Mouse (Mus musculus) lung, embryonic 15.5 days (tissue): ENCODE measurements around the gene Frmd4a. TPM values are rescaled to one million over a fixed set of nuclear protein-coding genes. Genes with fewer than 3 reads are reported as not detected.

Source experiments
- ATAC-seq: fragments of 200-750 bp; cut with Nextera tagmentation; 2 replicates; pipeline ENCODE4 v1.8.0; 2017; ENCODE audit warnings: moderate number of reproducible peaks, borderline replicate concordance; ENCODE audit not compliant: low FRiP score, low TSS enrichment; ENCODE audit errors: extremely low read depth
- H3K27ac ChIP-seq: fragments of 300-500 bp; sonication (generic); 2 replicates; pipeline ENCODE4 v1.5.1; 2015; ENCODE audit warnings: moderate library complexity, mild to moderate bottlenecking, inconsistent platforms
- H3K27me3 ChIP-seq: fragments of 300-500 bp; sonication (generic); 2 replicates; pipeline ENCODE4 v1.6.1; 2015; ENCODE audit warnings: inconsistent platforms
- H3K36me3 ChIP-seq: fragments of 300-500 bp; sonication (generic); 2 replicates; pipeline ENCODE4 v1.6.1; 2015; ENCODE audit warnings: inconsistent platforms
- H3K4me1 ChIP-seq: fragments of 300-500 bp; sonication (generic); 2 replicates; pipeline ENCODE4 v1.6.1; 2015; ENCODE audit warnings: inconsistent platforms
- H3K4me2 ChIP-seq: fragments of 300-500 bp; sonication (generic); 2 replicates; pipeline ENCODE4 v1.6.1; 2015; ENCODE audit warnings: inconsistent platforms, mild to moderate bottlenecking, moderate library complexity
- H3K4me3 ChIP-seq: fragments of 300-500 bp; sonication (generic); 2 replicates; pipeline ENCODE4 v1.5.1; 2015; ENCODE audit warnings: mild to moderate bottlenecking, inconsistent platforms
- H3K9ac ChIP-seq: fragments of 300-500 bp; sonication (generic); 2 replicates; pipeline ENCODE4 v1.6.1; 2015; ENCODE audit warnings: inconsistent platforms
- H3K9me3 ChIP-seq: fragments of 300-500 bp; sonication (generic); 2 replicates; pipeline ENCODE4 v1.6.1; 2016; ENCODE audit warnings: inconsistent platforms
- WGBS: fragments of 180-500 bp; shearing (Covaris S2); methylation state at CpG from one replicate; pipeline ENCODE4 v1.1.7; 2015; 5-methylcytosine and 5-hydroxymethylcytosine counted together
- polyA plus RNA-seq: library from polyadenylated mRNA; unstranded; fragments of >200 nt; fragmentation: Nextera tagmentation; extraction: Ambion mirVana; gene quantifications from 2 replicates; pipeline ENCODE4 v1.2.1, GENCODE M21; 2015

The Frmd4a gene
- polyA plus RNA-seq, 1 experiment from 2014 or later = 33.5 TPM

DNA sequence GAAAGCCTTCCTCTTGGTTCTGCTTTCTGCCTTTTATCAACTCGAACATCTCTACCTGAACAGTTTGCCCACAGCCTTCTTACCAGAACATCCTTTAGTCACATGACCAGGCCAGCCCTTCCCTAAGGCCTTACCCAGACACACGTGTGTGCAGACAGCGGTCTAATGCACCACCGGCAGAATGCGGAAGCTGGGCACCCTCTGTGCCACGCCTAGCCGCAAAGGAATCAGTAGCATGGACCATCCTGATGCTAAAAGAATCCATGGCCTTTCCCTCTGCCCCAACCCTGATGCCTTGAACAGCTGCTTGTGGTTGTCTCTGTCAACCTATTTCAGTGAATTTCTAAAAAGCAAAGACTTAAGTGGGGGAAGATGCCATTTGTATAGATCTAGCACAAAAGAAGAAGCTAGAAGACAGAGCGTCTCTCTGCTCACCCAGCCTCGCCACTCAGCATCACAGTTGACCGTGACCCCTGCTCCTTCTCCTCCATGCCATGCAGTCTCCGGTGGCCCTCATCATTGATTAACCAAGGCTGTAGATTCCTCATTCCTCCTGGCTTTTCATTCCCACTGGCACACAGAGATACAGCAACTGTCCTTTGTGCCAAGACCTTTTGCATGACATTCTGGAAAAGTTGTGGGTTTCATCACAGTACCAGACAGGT lies 514.1 kb downstream of the Frmd4a start:
- WGBS = 91% methylated on average over 11 of the region's 11 CpGs
- no peak overlapping the region for H3K27ac ChIP-seq
- H3K9ac ChIP-seq = no peak overlapping the region
- no peaks in the 10 kb centered on the region for H3K9me3 ChIP-seq
- peaks cover 7% of the 10 kb centered on the region; the same call in 1 of the 2 replicates for H3K36me3 ChIP-seq
- no peak overlapping the region for H3K4me3 ChIP-seq
- no peak for ATAC-seq
- no peak overlapping the region for H3K4me2 ChIP-seq
- H3K4me1 ChIP-seq = peaks cover 7% of the 10 kb centered on the region
- no peaks in the 10 kb centered on the region for H3K27me3 ChIP-seq

DNA sequence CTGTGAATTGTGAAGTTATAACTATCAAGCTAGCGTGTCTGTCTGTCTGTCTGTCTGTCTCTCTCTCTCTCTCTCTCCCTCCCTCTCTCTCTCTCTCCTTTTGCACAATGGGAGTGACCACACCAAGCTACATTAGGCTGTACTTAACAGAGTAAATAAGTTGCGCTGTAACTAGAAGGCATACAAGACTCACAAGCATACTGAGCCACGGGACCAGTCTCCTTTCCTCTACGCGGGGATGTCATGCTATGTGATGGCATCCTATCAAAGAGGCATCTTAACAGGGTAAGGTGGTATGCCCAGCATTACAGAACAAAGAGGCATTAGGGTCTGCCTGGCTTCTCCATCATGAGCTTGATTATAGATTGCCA lies 514.7 kb downstream of the Frmd4a start:
- WGBS = 94% methylated on average over 5 of the region's 5 CpGs
- ATAC-seq = no peak
- H3K36me3 ChIP-seq = peaks cover 9% of the 10 kb centered on the region
- H3K4me2 ChIP-seq = no peak overlapping the region
- H3K4me1 ChIP-seq = peaks cover 7% of the 10 kb centered on the region
- H3K9me3 ChIP-seq = no peaks in the 10 kb centered on the region
- H3K27me3 ChIP-seq = no peaks in the 10 kb centered on the region
- no peak overlapping the region for H3K4me3 ChIP-seq
- H3K27ac ChIP-seq = no peak overlapping the region
- no peak overlapping the region for H3K9ac ChIP-seq

- no peak for ATAC-seq
- Histone ChIP-seq H3K36me3 (peaks cover 10% of the 10 kb centered on the region), H3K27me3 (no peaks in the 10 kb centered on the region)
These were observed 515.4 kb downstream of the Frmd4a start for GRCm38 (mm10) chr2:4532945-4533344.

DNA sequence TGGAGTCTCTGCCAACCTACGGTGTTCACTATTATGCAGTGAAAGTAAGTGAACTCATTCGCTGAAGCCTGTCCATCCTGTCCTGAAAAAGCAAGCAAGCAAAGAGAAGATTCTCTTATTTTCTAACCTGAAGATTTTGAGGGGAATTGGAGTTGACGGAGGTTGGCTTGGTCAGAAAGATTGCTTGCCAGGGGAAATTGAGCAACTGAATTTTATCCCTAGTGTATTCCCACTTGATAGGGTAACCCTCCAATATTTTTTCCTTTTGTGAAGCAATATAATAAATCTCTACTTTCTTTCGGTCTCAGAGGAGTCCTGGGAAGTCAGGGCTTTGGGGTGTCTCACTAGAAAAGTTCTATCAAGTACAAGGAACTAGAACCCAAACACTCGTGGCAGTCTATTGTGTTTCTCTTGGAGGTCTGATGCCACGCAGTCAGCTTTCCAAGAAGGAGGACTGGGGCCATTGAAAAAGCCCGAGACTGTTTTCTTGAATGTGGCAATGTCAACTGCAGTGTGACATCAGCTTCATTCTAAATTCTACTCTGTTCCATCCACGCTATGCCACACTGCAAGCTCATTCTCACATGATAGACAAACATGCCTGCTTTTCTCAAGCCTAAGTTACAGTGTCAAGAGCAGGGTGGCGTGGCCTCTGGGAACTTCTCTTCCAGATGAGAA lies 517.8 kb downstream of the Frmd4a start:
- no peak for ATAC-seq
- H3K27ac ChIP-seq = no peak overlapping the region
- 86% methylated on average over 9 of the region's 9 CpGs for WGBS

More at GRCm38 (mm10) chr2:4532945-4533344, 515.4 kb downstream of the Frmd4a start:
- no peak overlapping the region for H3K27ac ChIP-seq
- H3K4me3 ChIP-seq = no peak overlapping the region
- H3K9ac ChIP-seq = no peak overlapping the region
- H3K4me2 ChIP-seq = no peak overlapping the region
- WGBS = 91% methylated on average over 6 of the region's 6 CpGs
- no peaks in the 10 kb centered on the region for H3K9me3 ChIP-seq
- peaks cover 7% of the 10 kb centered on the region for H3K4me1 ChIP-seq

GRCm38 (mm10) chr2:4541330-4541729 lies 523.8 kb downstream of the Frmd4a start:
- peaks cover 10% of the 10 kb centered on the region; the same call in 1 of the 2 replicates for H3K4me1 ChIP-seq
- H3K9ac ChIP-seq = no peak overlapping the region
- H3K36me3 ChIP-seq = peaks cover 7% of the 10 kb centered on the region; the same call in 1 of the 2 replicates
- no peak for ATAC-seq
- H3K9me3 ChIP-seq = no peaks in the 10 kb centered on the region
- no peaks in the 10 kb centered on the region for H3K27me3 ChIP-seq
- H3K4me2 ChIP-seq = no peak overlapping the region
- no peak overlapping the region for H3K4me3 ChIP-seq
- 65% methylated on average over 4 of the region's 4 CpGs for WGBS
- no peak overlapping the region for H3K27ac ChIP-seq

More for the DNA sequence above, 517.8 kb downstream of the Frmd4a start:
- Histone ChIP-seq H3K4me1 (no peaks in the 10 kb centered on the region), H3K9me3 (no peaks in the 10 kb centered on the region), H3K4me3 (no peak overlapping the region), H3K4me2 (no peak overlapping the region), H3K27me3 (no peaks in the 10 kb centered on the region), H3K36me3 (peaks cover 13% of the 10 kb centered on the region), H3K9ac (no peak overlapping the region)

- Histone ChIP-seq H3K4me1 (peaks cover 10% of the 10 kb centered on the region; the same call in 1 of the 2 replicates), H3K27ac (no peak overlapping the region), H3K36me3 (peaks cover 6% of the 10 kb centered on the region; the same call in 1 of the 2 replicates), H3K9ac (no peak overlapping the region), H3K9me3 (no peaks in the 10 kb centered on the region), H3K4me3 (no peak overlapping the region), H3K27me3 (no peaks in the 10 kb centered on the region), H3K4me2 (no peak overlapping the region)
- 47% methylated on average over 11 of the region's 11 CpGs for WGBS
- ATAC-seq = no peak
These were observed 524.5 kb downstream of the Frmd4a start for GRCm38 (mm10) chr2:4541844-4542628.

GRCm38 (mm10) chr2:4542629-4543416 lies 525.3 kb downstream of the Frmd4a start:
- WGBS = 64% methylated on average over 11 of the region's 11 CpGs
- 0 out of 2 replicates have a peak, but pooled peaks have one; percentile 6 for ATAC-seq
- H3K4me1 ChIP-seq = peaks cover 10% of the 10 kb centered on the region; the same call in 1 of the 2 replicates
- H3K4me2 ChIP-seq = no peak overlapping the region
- no peak overlapping the region for H3K4me3 ChIP-seq
- no peak overlapping the region for H3K9ac ChIP-seq
- no peaks in the 10 kb centered on the region for H3K27me3 ChIP-seq
- peaks cover 4% of the 10 kb centered on the region; the same call in 1 of the 2 replicates for H3K36me3 ChIP-seq
- no peak overlapping the region for H3K27ac ChIP-seq
- H3K9me3 ChIP-seq = no peaks in the 10 kb centered on the region

GRCm38 (mm10) chr2:4543417-4543775 lies 525.9 kb downstream of the Frmd4a start:
- WGBS = 19% methylated on average over 1 of the region's 1 CpGs
- H3K4me2 ChIP-seq = no peak overlapping the region
- H3K9me3 ChIP-seq = no peaks in the 10 kb centered on the region
- no peak overlapping the region for H3K9ac ChIP-seq
- peaks cover 4% of the 10 kb centered on the region; the same call in 1 of the 2 replicates for H3K36me3 ChIP-seq
- H3K27ac ChIP-seq = no peak overlapping the region
- peaks cover 10% of the 10 kb centered on the region; the same call in 1 of the 2 replicates for H3K4me1 ChIP-seq
- H3K27me3 ChIP-seq = no peaks in the 10 kb centered on the region
- ATAC-seq = no peak
- no peak overlapping the region for H3K4me3 ChIP-seq

- ATAC-seq = no peak
- H3K27ac ChIP-seq = no peak overlapping the region
- 76% methylated on average over 5 of the region's 5 CpGs for WGBS
These were observed 526.8 kb downstream of the Frmd4a start for GRCm38 (mm10) chr2:4544360-4544759.

GRCm38 (mm10) chr2:4545261-4545660 lies 527.7 kb downstream of the Frmd4a start:
- no peak for ATAC-seq

More at GRCm38 (mm10) chr2:4544360-4544759, 526.8 kb downstream of the Frmd4a start:
- H3K9me3 ChIP-seq = no peaks in the 10 kb centered on the region
- H3K4me2 ChIP-seq = no peak overlapping the region
- H3K4me1 ChIP-seq = peaks cover 10% of the 10 kb centered on the region; the same call in 1 of the 2 replicates
- H3K4me3 ChIP-seq = no peak overlapping the region
- no peaks in the 10 kb centered on the region for H3K27me3 ChIP-seq
- peaks cover 4% of the 10 kb centered on the region; the same call in 1 of the 2 replicates for H3K36me3 ChIP-seq
- no peak overlapping the region for H3K9ac ChIP-seq

More at GRCm38 (mm10) chr2:4545261-4545660, 527.7 kb downstream of the Frmd4a start:
- WGBS = 89% methylated on average over 6 of the region's 6 CpGs
- H3K36me3 ChIP-seq = no peaks in the 10 kb centered on the region
- peaks cover 18% of the 10 kb centered on the region; the same call in 1 of the 2 replicates for H3K4me1 ChIP-seq
- H3K4me2 ChIP-seq = no peak overlapping the region
- H3K9ac ChIP-seq = no peak overlapping the region
- no peak overlapping the region for H3K27ac ChIP-seq
- H3K4me3 ChIP-seq = no peak overlapping the region
- H3K9me3 ChIP-seq = no peaks in the 10 kb centered on the region
- H3K27me3 ChIP-seq = no peaks in the 10 kb centered on the region
